Mouse (Mus musculus): Measurements from ENCODE around the gene Ralgps2.

Gene Ralgps2

DNA sequence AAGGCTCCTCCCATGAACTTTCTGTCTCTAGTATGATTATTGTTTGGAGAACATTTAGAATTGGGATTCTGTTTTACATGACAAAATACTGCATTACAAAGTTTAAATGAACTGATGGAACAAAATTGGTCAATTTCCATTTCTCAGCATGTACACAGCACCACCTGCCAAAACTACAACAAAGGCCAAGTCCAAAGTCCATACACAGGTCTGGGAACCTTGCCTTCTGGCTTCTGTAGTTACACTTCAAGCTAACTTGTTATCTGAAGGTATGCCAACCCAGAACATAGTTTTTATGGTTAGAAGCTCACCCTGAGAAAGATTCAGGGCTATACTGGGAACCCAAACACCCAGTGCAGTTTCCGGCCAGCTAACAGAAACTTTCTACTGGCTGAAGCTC lies 120.2 kb downstream of the Ralgps2 start:
- no peak for DNase-seq (ENCODE audit: low spot score)

DNA sequence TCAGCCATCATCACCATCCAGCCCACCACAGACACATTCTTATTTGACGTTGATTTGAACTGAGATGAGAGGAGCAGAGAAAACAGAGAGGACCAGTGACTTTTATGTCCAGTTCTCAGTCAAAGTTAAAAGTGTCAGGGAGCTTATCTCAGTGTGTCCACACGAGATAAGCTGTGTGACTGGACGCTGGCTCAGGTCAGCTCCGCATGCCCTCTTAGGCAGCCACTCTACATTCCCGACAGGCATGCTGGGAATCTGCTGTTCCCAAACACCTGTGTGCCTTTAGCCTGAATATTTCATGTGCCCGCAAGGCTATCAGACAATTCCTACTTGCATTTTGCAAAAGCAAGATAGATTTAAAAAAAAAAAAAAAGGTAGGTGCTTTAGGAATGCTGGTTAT lies 125.9 kb downstream of the Ralgps2 start:
- DNase-seq (ENCODE audit: low spot score) = no peak

DNA sequence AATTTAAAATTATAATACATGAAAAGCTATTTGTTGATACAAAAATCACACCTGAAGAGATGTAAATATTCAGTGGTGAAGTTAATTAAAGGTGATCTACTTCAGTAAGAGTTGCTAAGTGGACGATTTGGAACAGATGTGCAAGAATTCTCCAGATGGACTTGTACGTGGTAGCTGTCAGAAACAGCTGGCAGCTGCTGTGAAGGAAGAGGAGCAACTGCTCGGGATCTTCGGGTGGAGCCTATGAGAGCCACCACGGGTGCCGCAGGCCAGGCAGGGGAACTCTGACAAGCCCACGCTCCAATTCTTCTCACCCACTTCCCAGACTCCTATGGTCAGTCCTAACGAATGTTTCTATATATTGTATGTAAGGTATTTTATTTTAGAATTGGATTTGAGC lies 126.7 kb downstream of the Ralgps2 start:
- no peak for DNase-seq (ENCODE audit: low spot score)

DNA sequence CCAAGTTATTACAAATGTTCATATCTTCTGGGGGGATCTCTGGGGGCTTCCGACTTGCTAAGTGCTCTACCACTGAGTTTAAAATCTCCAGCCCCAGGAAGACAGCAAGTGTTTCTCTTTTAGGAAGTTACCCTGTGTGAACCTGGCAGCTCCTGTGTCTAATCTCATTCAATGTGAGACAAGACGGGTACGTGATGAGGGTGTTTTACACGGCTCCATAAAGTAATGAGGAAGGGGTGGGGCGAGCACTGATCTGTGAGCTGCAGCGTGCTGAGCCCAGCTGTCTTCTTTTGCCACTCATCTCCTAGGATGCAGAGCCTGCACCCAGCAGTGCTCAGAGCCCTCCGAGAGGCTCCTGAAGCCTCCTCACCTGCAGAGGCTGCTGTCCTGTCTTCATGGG lies 127.5 kb downstream of the Ralgps2 start:
- no peak for DNase-seq (ENCODE audit: low spot score)

DNA sequence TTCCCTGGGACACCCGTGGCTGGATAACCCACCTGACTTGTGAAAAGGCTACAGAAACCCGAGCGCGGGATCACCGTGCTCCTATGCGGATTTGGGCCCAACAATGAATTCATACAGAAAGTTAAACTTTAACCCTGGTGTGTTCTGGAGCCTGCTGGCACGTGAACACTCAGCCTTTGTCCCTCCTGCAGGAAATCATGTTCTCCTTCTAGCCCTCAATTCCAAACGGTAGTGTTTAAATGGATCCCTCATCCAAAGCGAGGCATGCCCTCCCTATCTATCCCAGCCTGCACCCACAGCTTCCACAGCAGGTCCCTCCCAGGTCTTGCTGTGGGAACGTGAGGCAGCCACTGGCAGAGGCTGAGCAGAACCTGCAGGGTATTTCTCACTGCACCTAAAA lies 131.1 kb downstream of the Ralgps2 start:
- no peak for DNase-seq (ENCODE audit: low spot score)

DNA sequence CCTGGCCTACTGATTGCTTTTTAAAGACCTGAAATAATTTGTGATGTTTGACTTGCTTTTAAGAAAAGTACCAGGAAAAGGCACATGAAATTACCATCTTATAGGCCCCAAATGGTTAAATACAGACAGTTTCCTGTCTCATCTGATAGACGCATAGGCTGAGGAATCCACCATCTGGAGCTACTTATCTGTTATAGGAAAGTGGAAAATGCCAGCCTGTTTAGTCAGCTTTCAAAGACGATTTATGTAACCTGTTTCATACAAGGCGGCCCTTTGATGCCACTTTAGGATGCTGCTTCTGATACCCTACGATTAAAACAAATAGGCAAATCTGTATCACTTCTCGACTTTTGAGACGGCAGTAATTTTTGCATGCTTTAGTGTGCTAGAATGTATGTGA lies 138.2 kb downstream of the Ralgps2 start:
- no peak for DNase-seq (ENCODE audit: low spot score)

DNA sequence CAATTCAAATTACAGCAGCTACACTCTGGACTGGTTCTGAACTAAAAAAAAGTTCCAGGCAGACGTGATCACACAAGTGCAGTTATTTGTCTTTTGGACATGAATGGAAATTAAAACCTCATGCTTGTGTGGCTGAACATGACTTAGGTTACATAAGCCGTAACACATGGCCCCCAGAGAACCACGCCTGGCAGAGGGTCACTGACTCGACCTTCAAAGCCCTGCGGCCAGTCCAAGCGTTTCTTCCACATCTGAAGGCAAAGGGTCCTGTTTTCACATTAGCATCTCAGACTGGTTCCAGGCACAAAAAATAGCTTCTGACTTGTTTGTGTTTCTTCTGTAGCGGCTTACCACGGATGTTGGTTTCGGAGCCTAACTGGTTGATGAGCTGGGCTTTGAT lies 143.2 kb downstream of the Ralgps2 start:
- no peak for DNase-seq (ENCODE audit: low spot score)

DNA sequence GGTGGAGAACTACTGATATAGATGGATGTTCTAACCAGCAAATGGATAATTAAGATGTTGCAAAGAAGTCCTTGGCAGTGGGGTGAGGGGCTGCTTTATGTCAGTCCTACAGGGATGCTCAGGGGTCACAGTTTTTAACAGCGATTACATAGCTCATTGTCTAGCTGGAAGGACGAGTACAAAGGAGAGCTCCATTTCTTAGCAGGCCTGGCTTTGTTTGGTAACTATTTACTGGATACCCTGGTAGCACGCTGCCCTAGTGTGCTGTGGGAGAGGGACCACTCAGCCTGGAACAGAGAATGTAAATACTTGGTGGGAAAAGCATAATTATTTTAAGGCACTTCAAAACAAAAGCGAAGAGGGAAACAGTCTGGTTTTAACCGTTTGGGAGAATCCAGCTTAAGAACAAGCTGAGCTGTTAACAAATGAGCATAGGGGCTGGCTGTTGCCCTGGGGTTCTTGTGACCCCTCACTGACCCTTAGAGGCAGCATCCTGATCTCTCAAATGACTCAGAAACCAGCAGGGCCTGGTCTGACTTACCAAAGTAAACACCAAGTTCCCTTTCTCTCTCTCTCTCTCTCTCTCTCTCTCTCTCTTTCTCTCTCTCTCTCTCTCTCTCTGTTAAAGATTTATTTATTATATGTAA lies 149.5 kb downstream of the Ralgps2 start:
- no peak for DNase-seq (ENCODE audit: low spot score)

DNA sequence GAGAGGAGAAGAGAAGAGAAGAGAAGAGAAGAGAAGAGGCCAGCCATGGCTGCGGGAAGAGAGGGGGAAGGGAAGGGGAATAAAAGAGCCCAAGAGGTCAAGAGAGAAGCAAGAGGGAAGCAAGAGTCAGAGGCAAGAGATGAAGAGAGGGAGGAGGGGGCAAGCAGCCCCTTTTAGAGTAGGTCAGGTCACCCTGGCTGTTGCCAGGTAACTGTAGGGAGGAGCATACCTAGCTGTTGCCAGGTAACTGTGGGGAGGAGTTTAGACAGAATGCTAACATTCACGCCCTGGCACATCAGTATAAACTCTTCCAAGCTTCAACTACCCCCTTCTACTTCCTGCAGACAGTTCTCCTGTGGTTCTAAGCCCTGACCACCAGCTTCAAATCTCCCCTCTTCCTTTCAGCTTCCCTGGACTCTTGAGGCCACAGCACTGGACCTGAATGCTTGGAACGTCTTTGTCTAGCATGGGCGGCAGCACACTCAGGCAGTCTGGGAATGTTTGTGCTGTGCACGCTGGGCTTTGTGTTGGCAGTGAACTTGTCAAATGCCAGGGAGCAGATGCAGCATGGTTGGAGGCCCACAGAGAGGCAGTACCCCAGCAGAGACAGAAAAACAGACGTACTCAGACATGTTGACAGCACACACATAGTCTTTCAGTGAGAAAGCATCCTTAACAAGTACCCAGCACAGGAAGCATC lies 152.1 kb downstream of the Ralgps2 start:
- DNase-seq (ENCODE audit: low spot score) = no peak

DNA sequence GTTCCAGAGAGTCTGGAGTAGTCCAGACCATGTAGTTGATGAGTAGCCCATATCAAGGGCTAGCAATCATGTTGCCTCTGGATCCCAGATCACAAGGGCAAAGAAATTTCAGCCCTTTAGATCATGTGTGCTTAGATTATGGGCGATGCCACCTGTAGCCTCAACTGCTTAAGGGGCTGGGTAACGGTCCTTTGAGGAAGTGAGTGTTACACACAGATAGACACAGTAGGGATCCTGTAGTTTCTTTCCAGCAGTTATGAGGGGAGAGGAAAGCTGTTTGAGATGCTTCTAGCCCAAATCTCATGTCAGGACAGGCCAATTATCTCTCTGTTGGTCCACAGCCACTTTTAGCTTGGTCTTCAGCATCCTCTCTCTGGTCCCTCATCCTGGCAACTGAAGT lies 153.4 kb downstream of the Ralgps2 start:
- no peak for DNase-seq (ENCODE audit: low spot score)

DNA sequence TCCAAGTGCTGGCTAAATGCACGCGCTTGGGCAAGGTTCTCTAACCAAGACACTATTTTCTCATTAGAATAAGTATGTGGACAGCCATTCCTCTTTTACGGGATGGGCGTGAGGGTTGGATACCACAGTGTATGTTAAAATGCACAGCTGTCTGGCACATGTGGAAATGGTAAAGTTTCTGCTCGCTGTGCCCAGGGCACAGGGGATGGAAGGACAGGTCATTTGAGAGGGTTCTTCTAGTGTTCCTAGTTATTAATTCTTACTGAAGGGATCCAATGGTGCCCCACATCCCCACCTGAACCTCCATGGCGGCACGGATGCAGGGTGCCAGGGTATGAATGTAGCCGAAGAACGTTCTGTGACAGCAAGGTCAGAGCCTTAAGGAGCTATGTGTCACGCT lies 154.5 kb downstream of the Ralgps2 start:
- no peak for DNase-seq (ENCODE audit: low spot score)

DNA sequence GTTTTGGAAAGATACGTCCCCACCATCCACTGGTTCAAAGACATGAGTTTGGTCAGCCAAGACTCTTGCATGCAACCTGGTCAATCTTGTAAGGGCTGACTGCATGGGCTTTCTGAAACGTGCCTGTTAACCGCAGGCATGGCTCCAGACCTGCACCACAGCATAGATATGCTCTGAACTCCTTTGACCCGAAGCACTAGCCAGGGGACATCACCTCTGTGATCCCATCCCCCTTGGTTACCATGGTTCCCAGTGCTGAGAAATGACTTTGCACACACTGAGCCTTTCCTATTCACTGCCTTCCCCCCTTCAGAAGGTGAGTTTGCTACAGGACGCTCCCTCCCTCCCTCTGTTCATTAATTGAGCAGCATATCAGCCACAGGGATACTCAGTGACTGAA lies 155.3 kb downstream of the Ralgps2 start:
- DNase-seq (ENCODE audit: low spot score) = no peak

DNA sequence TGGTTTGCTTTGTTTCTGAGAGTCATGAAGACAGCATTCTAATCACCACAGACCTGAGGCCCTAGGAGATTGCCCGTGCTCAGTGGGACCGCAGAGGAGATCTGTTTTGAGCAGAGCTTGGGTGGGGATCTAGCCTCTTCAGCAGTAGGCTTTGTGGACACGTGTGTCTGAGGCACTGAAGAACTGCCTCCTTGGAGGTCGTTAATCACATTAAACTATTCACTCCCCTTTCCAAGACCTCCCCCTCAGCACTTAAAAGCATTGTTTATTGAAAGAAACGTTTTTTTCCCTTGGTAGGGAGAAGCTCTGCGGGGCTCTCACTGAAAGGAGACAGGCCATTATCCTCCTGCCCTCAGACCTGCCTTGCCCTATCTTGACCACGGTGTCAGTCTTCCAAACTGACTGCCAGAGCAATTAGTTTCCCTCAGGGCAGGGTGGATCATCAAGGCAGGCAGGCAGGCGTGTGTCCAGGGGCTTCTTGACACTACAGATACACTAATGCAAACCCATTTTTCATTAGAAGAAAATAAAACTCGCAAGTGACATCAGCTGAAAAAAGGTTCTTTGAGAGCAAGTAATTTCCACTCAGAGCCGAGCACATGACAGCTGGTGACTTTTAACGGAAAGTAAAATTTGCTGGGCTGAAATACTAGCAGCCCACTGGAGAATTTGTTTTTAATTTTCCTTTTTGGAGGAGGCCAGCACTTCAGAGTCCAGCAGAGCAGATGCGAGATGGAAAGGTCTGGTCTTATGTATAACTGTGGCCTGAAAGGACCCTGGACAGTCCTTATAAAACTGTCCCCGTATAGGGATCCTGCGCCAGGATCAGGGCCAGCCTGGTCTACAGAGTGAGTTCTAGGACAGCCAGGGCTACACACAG lies 157.2 kb downstream of the Ralgps2 start:
- no peak for DNase-seq (ENCODE audit: low spot score)

DNA sequence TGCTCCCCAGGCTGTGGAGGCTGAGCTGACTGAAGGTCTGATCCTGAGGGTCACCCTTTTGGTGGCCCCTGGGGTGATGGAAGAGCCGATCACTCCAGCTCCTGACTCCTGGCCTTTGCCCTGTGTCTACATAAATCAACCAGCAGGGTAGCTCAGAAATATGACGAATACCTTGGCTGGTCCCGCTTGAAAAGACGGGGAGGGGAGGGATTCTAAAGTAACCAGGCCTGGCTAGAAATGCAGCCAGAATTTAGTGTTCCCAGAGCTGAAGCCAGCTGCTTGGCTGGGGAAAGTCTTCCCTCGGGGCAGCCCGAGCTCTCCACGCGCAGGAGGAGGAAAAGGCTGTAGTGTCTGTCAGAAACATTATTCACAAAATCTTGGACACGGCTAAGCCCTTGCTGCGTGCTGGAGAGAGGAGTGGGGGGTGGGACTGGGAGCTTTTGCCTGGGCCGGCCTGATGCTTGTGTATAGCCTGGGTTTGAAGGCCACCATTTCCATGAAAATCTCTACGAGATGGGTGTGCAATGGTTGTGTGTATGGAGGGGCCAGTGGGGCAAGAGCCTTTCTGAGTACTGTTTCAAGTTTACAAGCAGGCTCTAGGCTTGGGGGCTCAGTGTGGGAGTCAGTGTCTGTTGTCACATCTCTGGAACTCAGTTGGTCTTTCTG lies 158.2 kb downstream of the Ralgps2 start:
- no peak for DNase-seq (ENCODE audit: low spot score)

DNA sequence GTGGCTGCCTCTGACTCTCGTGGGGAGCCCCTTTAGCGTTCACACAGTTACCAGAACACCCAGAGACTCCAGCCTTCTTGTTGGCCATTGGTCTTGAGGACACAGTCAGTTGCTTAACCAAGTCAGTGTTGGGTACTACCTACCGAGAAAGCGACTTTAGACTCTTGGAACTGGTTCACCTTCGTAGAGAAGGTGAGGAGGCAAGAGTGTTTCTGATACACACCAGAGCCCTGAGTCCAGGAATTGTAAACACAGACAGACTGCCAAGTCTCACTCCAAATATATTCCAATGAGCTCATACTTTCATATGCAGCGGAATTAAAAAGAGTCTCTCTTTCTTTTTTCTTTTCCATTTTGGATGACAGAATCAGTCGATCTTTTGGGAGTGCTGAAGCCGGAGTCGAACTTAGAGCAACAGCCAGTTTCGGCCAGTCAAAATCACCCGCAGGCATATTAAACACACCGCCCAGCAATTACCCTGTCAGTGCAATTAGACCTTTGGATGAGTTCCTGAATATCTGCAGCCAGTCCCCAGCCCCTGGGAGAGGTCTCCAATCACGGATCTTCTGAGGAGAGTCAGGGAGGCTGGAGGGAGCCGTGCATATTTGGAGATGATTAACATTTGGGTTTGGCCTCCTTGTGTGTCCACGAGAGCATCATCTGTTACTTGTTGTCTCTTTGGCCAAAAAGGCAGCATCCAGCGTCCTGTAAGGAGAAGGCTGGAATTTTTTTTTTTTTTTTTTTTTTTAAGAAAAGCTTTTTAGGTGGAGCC lies 159.0 kb downstream of the Ralgps2 start:
- no peak for DNase-seq (ENCODE audit: low spot score)

DNA sequence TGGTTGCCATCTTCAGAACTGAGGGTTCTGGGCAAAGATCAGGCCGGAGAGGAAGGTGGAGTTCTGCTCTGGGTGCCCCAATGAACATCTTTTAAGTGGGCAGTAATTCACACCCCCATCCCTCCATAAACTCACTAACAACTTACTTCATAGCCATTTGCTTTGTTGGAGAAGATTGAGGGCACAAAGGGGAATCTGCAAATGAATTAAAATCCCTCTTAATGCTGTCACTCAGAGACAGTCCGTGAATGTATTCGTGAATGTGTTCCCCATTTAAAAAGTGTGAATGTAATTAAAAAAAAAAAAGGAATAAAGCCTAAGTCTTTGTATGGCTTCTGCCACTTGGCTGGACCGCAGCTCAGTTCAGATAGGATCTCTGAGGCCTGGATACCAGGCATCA lies 159.8 kb downstream of the Ralgps2 start:
- DNase-seq (ENCODE audit: low spot score) = no peak

DNA sequence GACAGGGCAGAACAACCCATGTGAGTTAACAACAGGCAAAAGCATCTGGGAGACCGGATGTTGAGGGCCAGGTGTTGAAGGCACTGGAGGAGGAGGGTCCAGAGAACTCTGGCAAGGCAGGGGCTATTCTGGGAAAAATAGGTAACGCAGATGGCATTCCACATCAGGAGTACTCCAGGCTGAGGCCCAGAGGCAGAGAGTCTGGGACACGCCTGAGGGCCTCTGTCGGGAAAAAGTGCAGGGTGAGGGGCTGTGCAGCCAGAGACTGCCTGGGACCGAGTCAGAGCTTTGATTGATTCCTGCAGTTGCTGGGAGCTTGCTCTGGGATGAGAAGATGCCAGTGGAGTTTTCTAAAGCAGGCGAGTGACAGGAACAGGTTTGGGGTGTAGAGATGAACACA lies 160.4 kb downstream of the Ralgps2 start:
- no peak for DNase-seq (ENCODE audit: low spot score)

DNA sequence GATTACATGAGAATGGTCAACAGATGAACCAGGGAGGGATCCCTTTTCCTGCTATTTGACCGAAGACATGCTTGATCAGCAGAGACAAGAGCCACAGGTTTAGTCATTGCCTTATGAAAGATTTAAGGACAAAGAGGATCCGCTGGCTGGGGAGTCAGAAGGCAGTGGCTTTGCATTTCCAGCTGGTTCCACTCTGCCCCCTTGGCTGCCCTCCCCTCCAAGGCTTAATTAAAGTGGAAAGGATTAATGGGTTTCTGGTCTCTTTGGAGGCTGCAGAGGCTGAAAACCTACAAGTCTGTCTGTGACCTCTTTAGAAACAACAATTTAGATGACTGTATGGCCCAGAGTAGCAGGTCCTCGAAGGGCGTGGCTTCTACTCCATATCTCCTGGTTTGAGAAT lies 161.5 kb downstream of the Ralgps2 start:
- no peak for DNase-seq (ENCODE audit: low spot score)

DNA sequence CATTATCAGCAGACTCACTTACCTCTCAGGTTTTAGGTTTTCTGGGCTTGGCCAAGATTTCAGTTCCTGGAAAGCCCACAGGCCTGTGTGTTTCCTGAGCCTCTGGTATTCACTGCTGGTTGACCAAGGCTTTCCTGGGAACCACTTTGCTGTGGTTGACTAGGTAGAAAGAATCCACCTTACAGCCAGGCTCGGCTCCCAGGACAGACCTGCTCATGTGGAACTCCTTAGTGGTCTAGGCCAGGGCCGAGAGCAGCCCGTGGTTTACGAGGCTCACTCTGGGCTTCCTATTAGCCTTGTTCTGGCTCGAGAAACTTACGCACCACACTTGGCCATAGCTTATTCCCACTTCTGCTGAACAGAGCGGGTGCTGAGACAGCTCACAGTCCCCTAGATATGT lies 163.4 kb downstream of the Ralgps2 start:
- DNase-seq (ENCODE audit: low spot score) = no peak

DNA sequence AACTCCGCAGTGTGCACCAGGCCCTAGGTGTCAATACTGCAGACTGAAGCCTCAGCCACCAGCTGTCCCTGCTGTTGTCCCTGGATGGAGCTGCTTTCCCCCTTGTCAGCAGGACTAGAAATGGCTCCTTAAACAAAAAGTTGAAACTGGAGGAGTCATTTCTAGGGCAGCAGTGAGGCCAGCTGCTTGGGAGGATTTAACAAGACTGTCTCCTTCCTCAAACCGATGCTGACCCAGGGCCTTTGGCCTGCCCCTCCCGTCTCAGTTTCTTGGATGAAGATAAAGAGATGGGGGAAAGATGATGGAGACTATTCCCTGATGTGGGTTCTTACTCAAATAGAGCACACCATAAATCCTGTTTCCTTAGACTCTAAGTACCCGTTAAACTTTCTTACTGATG lies 164.2 kb downstream of the Ralgps2 start:
- DNase-seq (ENCODE audit: low spot score) = no peak

DNA sequence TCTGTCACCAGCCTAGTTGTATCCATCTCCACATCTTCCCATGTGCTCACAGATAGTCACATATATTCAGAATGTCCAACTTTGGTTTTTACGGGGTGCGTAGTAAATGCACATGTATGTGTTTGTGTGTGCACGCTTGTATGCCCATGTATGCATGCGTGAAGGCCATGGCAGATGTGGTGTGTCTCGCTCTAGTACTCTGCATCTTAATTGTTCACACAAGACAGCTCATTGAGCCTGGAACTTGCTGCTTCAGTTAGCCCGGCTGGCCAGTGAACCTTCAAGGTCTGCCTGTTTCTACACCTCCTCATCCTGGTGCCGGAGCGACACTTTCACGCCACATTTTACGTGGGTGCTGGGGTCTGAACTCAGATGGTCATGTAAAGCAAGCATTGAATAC lies 168.6 kb downstream of the Ralgps2 start:
- DNase-seq (ENCODE audit: low spot score) = no peak
